Mouse (Mus musculus) C2C12 (cell line): ENCODE results near the gene Gm49661.

ENCODE experiments used
- CTCF ChIP-seq: IDR thresholded peaks from one replicate; pipeline ENCODE4 v1.5.1; 2011; ENCODE audit not compliant: control insufficient read depth, insufficient read depth, insufficient read length
- MAX ChIP-seq: IDR thresholded peaks from one replicate; pipeline ENCODE4 v1.6.1; 2011; ENCODE audit warnings: mild to moderate bottlenecking, control low read depth
- MYOG ChIP-seq: IDR thresholded peaks from one replicate; pipeline ENCODE4 v1.6.1; 2011; ENCODE audit not compliant: control insufficient read depth, insufficient read length; ENCODE audit errors: extremely low read depth

GRCm38 (mm10) chr8:84976031-84976762, 7.0 kb upstream of the Gm49661 start:
- TF ChIP-seq CTCF (peak; percentile 9), MYOG (no peak), MAX (no peak)
